Mouse (Mus musculus) heart, postnatal 0 days (tissue): ENCODE results near the gene Mettl26. TPM values are rescaled to one million over a fixed set of nuclear protein-coding genes. Genes with fewer than 3 reads are reported as not detected.

Source experiments
- ATAC-seq: fragments of 200-750 bp; cut with Nextera tagmentation; 2 replicates; pipeline ENCODE4 v1.8.0; 2017; ENCODE audit warnings: low read depth, moderate number of reproducible peaks, moderate library complexity; ENCODE audit not compliant: insufficient read depth
- DNase-seq: peaks from one replicate; pipeline ENCODE4 v3.0.0-alpha.2; 2016; ENCODE audit warnings: low spot score
- H3K27ac ChIP-seq: fragments of 300-500 bp; sonication (generic); 2 replicates; pipeline ENCODE4 v1.5.1; 2014; ENCODE audit warnings: low read depth, mild to moderate bottlenecking
- H3K27me3 ChIP-seq: fragments of 300-500 bp; sonication (generic); 2 replicates; pipeline ENCODE4 v1.6.1; 2014; ENCODE audit warnings: low read length, mixed read lengths; ENCODE audit not compliant: control insufficient read depth, insufficient read depth
- H3K36me3 ChIP-seq: fragments of 300-500 bp; sonication (generic); replicated peaks from 2 replicates; pipeline ENCODE4 v1.6.1; 2014; ENCODE audit warnings: low read length, mixed read lengths; ENCODE audit not compliant: control insufficient read depth, insufficient read depth
- H3K4me1 ChIP-seq: fragments of 300-500 bp; sonication (generic); 2 replicates; pipeline ENCODE4 v1.6.1; 2014; ENCODE audit warnings: antibody characterized with exemption; ENCODE audit not compliant: control insufficient read depth, insufficient read depth
- H3K4me2 ChIP-seq: fragments of 300-500 bp; sonication (generic); 2 replicates; pipeline ENCODE4 v1.6.1; 2014; ENCODE audit warnings: low read depth, mild to moderate bottlenecking, low read length, moderate library complexity
- H3K4me3 ChIP-seq: fragments of 300-500 bp; sonication (generic); 2 replicates; pipeline ENCODE4 v1.5.1; 2014; ENCODE audit warnings: low read depth, low read length
- H3K9ac ChIP-seq: fragments of 300-500 bp; sonication (generic); replicated peaks from 2 replicates; pipeline ENCODE4 v1.6.1; 2014; ENCODE audit warnings: low read depth, low read length, mixed read lengths
- H3K9me3 ChIP-seq: fragments of 300-500 bp; sonication (generic); replicated peaks from 2 replicates; pipeline ENCODE4 v1.6.1; 2016; ENCODE audit warnings: low read length; ENCODE audit not compliant: control insufficient read depth
- CTCF ChIP-seq: IDR thresholded peaks from 2 replicates; pipeline ENCODE4 v1.5.1; 2016; ENCODE audit warnings: antibody characterized with exemption, control low read depth, low read depth
- EP300 ChIP-seq: IDR thresholded peaks from 2 replicates; pipeline ENCODE4 v1.6.1; 2016; ENCODE audit warnings: antibody characterized with exemption, low read depth
- WGBS: fragments of 180-500 bp; shearing (Covaris S2); extraction: QIAGEN DNeasy Blood & Tissue Kit; methylation state at CpG from one replicate; pipeline ENCODE4 v1.1.7; 2014; 5-methylcytosine and 5-hydroxymethylcytosine counted together
- polyA plus RNA-seq: library from polyadenylated mRNA; unstranded; fragments of >200 nt; fragmentation: Nextera tagmentation; extraction: Ambion mirVana; gene quantifications from 2 replicates; pipeline ENCODE4 v1.2.1, GENCODE M21; 2015
- total RNA-seq: library from RNA; depleted of rRNA; stranded (reverse); fragments of >200 nt; gene quantifications from 2 replicates; pipeline ENCODE4 v1.2.3, GENCODE M21; 2014; ENCODE audit warnings: low replicate concordance

Mettl26 gene
- total and polyA plus RNA-seq, 2 experiments from 2014 or later = 27.8 to 28.1 TPM

DNA sequence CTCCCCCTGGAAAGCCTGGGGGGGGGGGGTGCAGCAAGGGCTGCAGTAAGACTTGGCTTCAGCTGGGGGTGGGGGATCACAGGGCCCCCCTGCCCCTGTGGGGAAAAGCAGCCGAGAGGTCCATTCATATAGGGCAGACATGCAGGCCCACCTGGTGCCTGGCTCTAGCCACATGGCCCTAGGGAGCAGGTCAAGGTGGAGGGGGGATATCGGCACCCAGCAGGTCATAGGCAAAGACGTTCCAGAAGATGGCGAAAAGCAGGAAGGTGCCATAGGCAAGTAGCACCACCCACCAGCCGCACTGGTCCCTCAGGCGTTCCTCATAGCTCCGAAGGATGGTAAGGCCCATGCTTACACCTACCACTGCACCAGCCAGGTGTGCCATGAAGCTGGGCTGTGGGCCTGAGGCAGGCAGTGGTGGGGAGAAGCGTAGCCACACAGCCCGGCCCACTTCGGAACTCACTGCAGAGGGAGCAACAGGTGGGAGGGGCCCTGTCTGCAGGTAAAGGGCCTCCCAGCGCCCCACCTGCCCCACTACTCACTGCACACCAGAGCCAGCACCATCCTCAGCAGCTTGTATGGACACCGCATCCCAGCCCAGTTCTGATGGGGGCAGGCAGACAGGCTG, 40.2 kb upstream of the Mettl26 start:
- DNase-seq = no peak
- Histone ChIP-seq H3K4me1 (peaks cover 45% of the 10 kb centered on the region), H3K9me3 (no peaks in the 10 kb centered on the region), H3K9ac (peak overlapping the region; percentile 79), H3K36me3 (peaks cover 35% of the 10 kb centered on the region), H3K4me3 (peak overlapping the region; percentile 77), H3K27me3 (no peaks in the 10 kb centered on the region), H3K27ac (peak overlapping the region; percentile 99), H3K4me2 (peak overlapping the region; percentile 95)
- TF ChIP-seq CTCF (no peak), EP300 (no peak)
- ATAC-seq = no peak
- WGBS = 76% methylated on average over 12 of the region's 12 CpGs

DNA sequence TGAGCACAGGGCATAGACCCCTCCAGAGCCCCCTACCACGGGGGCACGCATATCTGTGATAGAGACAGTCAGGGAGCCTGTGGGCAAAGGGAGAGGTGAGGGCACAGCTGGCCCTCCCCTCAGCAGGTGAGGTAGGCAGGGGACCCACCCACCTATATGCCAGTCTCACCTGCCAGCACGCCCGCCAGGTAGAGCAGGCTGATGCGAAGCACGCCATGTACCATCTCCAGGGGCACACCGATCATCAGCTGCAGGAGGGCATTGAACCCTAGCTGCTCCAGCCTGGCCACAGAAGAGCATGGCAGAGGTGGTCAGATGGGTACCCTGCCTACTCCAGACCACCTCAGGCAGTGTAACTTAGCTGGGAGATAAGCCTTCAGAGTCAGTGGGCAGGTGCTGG, 39.6 kb upstream of the Mettl26 start:
- Histone ChIP-seq H3K9ac (no peak overlapping the region), H3K4me1 (peaks cover 43% of the 10 kb centered on the region), H3K4me3 (no peak overlapping the region)

DNA sequence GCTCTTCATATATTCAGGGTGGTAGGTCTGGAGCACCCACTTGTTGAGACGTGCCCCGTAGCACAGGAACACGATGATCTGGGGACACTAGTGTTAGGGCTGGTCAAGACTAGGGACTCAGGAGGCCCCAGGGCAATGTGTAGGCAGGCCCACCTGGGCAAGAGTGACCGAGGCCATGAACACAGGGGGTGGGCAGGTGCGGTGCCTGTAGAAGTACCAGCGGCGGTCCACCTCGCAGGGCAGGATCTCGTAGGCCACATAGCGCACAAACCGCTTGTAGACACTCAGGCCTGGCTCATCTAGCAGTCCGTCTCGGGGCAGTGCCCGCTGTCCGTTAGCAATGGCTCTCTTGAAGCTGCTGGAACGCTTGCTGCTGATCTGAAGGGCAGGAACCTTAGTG, 39.1 kb upstream of the Mettl26 start:
- H3K27ac ChIP-seq = peak overlapping the region; percentile 77
- peak overlapping the region; percentile 95; the same call in 1 of the 2 replicates for H3K4me2 ChIP-seq
- H3K9me3 ChIP-seq = no peaks in the 10 kb centered on the region
- H3K9ac ChIP-seq = 0 out of 2 replicates have a peak overlapping the region, but pooled peaks have one; percentile 57
- WGBS = 92% methylated on average over 16 of the region's 16 CpGs
- peaks cover 38% of the 10 kb centered on the region for H3K36me3 ChIP-seq
- no peak for ATAC-seq
- H3K4me1 ChIP-seq = peaks cover 43% of the 10 kb centered on the region
- TF ChIP-seq EP300 (no peak), CTCF (no peak)
- no peaks in the 10 kb centered on the region for H3K27me3 ChIP-seq
- H3K4me3 ChIP-seq = no peak overlapping the region
- DNase-seq = no peak

More for the DNA sequence above, 39.6 kb upstream of the Mettl26 start:
- ATAC-seq (no peak), DNase-seq (no peak)
- peak overlapping the region; percentile 95; the same call in 1 of the 2 replicates for H3K4me2 ChIP-seq
- 95% methylated on average over 7 of the region's 7 CpGs for WGBS
- no peak overlapping the region for H3K27ac ChIP-seq
- TF ChIP-seq CTCF = no peak
- TF ChIP-seq EP300 = no peak
- H3K27me3 ChIP-seq = no peaks in the 10 kb centered on the region
- peaks cover 38% of the 10 kb centered on the region for H3K36me3 ChIP-seq
- no peaks in the 10 kb centered on the region for H3K9me3 ChIP-seq

DNA sequence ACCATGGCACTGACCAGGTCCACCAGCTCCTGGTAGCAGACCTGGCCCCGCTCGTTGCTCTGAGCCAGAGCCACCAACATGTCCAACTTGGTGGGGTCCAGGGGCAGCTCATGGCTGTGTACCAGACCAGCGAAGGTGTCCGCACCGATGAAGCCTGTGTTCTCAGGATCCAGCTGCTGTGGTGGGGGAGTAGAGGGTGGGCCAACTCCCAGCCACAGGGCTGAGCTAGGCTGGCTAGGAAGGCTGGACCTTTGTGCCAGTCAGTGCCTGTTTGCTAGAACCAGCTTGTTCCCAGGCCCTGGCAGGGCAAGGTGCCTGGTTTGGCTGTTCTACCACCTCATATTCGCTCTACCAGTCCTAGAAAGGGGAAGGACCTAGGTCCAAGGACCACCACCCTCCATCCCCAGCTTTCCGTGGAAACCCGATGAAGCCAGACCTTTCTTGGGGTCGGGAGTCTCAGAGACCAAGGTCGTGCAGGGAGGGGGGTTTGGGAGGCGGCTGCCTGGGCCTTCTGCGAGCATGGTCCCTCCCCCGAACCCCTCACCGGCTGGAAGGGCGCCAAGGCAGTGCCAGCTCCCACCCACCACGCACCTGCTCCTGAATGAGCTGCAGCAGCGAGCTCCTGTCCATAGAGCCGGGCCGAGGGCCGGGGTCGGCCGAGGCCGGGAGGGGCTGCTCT, 38.3 kb upstream of the Mettl26 start:
- Histone ChIP-seq H3K4me1 (peaks cover 36% of the 10 kb centered on the region), H3K27ac (peak overlapping the region; percentile 77), H3K9ac (peak overlapping the region; percentile 57), H3K4me3 (peak overlapping the region; percentile 48), H3K9me3 (no peaks in the 10 kb centered on the region), H3K4me2 (peak overlapping the region; percentile 86), H3K27me3 (no peaks in the 10 kb centered on the region), H3K36me3 (peaks cover 38% of the 10 kb centered on the region)
- DNase-seq (no peak), ATAC-seq (no peak)
- WGBS = 21% methylated on average over 23 of the region's 23 CpGs
- TF ChIP-seq CTCF = no peak
- TF ChIP-seq EP300 = no peak

DNA sequence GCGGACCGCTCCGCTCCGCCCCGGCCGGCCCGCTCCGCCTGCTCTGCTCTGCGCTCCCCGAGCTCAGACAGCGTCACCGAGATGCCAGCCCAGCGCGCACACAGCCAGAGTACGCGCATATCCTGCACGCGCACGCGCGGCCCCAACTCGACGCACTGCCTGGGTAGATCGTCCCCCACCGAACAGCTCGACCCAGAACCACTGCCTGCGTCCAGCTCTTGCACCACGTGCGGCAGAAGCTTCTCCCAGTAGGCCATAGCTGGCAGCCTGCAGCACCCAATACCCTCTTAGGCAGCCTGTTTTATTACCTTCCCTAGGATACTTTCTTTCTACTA, 37.8 kb upstream of the Mettl26 start, which contains the start of gene Rhbdl1:
TSS of gene Rhbdl1 (minus strand) at position 220 of the 335 bp plus-strand sequence.
- under 1% methylated on average over 29 of the region's 29 CpGs for whole genome bisulfite sequencing
- Histone ChIP-seq H3K36me3 (peaks cover 42% of the 10 kb centered on the region), H3K9ac (peak within 1 kb of the TSS; percentile 57), H3K4me2 (peak within 1 kb of the TSS; percentile 86), H3K27ac (peak within 1 kb of the TSS; percentile 77), H3K9me3 (no peaks in the 10 kb centered on the region), H3K27me3 (no peaks in the 10 kb centered on the region), H3K4me1 (peaks cover 31% of the 10 kb centered on the region), H3K4me3 (peak within 1 kb of the TSS; percentile 48)
- ATAC-seq = peak; percentile 7
- DNase-seq = peak; percentile 61
- no peak for TF ChIP-seq EP300
- TF ChIP-seq CTCF = no peak
